Mouse (Mus musculus) stomach, postnatal 0 days (tissue): ENCODE data around the gene Hoxa2.

Experiments used
- CTCF ChIP-seq: IDR thresholded peaks from 2 replicates; pipeline ENCODE4 v1.5.1; 2016; ENCODE audit warnings: antibody characterized with exemption, low read depth, mild to moderate bottlenecking, moderate library complexity
- EP300 ChIP-seq: optimal IDR thresholded peaks from 2 replicates; pipeline ENCODE3; 2016; ENCODE audit warnings: antibody characterized with exemption

- TF ChIP-seq CTCF (no peak), EP300 (no peak)
Measured at GRCm38 (mm10) chr6:52137841-52138535, 26.6 kb downstream of the Hoxa2 start.
